Mouse (Mus musculus) bone marrow, adult 2 months (tissue): Measurements from ENCODE around the gene Bcas3.
A peak's percentile ranks its signal among the peaks of the same experiment; 100 is the strongest.

Source experiments
- CTCF ChIP-seq: fragments of 200-500 bp; IDR thresholded peaks from 2 replicates; pipeline ENCODE4 v1.5.1; 2011; ENCODE audit warnings: low read length, control low read depth; ENCODE audit not compliant: control insufficient read depth, insufficient read depth
- POLR2A ChIP-seq: fragments of 200-500 bp; IDR thresholded peaks from 2 replicates; pipeline ENCODE4 v1.6.1; 2011; ENCODE audit warnings: low read depth, mild to moderate bottlenecking, control low read depth, low read length, borderline replicate concordance; ENCODE audit not compliant: control insufficient read depth

- TF ChIP-seq POLR2A (no peak), CTCF (peak; percentile 51)
These were observed 18.2 kb upstream of the Bcas3 start for GRCm38 (mm10) chr11:85334778-85335177.
